ENCODE assay signal across 18 mouse cellular contexts in the genomic region with DNA sequence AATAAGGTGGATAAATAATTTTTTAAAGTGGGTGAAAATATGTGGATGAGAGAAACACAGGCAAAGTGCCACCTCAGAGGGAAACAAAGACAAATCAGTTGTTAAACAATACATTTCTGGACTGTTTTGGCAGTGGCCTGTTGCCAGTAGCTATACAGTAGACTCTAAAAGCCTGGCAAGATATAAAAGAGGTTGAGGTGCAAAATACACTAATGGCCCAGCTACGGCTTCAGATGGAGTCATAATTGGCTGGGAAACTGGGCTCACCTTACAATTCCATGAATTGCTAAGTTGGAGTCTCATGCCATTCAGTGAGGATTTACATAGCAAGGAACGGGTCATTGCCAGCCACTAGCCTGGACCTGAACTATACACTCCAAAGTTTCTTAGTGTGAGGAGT.
DNase-seq lines count a peak whose midpoint lies in the region; ATAC-seq and TF ChIP-seq lines count a peak whose summit lies in the region.
"Had no signal": no experiment of that assay in that cellular context is flagged by ENCODE, and none has a peak within 500 bp of the region (broad histone marks: within the 10 kb centered on the region; RNA-seq: fewer than 3 reads in every experiment).

No protein-coding gene starts in this region.

- TF ChIP-seq POLR2A in brain, embryonic 14.5 days (IDR thresholded peaks at IDR 0.05; ENCODE audit: borderline replicate concordance, extremely low read depth, insufficient read depth, insufficient read length, poor library complexity, severe bottlenecking), result no peak

- no peak overlapping the region for H3K4me3 ChIP-seq in forebrain, embryonic 12.5 days (replicated peaks)
- no peak overlapping the region for H3K4me3 ChIP-seq in forebrain, embryonic 16.5 days (replicated peaks; ENCODE audit: low read length)
- no peak overlapping the region for H3K4me3 ChIP-seq in forebrain, embryonic 14.5 days (ENCODE audit: low read depth, low read length)
- H3K4me3 ChIP-seq in forebrain, embryonic 11.5 days (ENCODE audit: low read depth, low read length), result no peak overlapping the region
- H3K4me3 ChIP-seq in liver, embryonic 11.5 days (ENCODE audit: low read depth, low read length), result no peak overlapping the region
- H3K4me3 ChIP-seq in liver, embryonic 12.5 days, result no peak overlapping the region
- no peak overlapping the region for H3K4me3 ChIP-seq in gastrocnemius, adult 2 months
- H3K4me3 ChIP-seq: embryonic facial prominence, embryonic 13.5 days had no signal

- no peaks in the 10 kb centered on the region for H3K36me3 ChIP-seq in forebrain, embryonic 12.5 days (replicated peaks)
- H3K36me3 ChIP-seq in forebrain, embryonic 16.5 days (ENCODE audit: control insufficient read depth, insufficient read depth), result no peaks in the 10 kb centered on the region
- no peaks in the 10 kb centered on the region for H3K36me3 ChIP-seq in forebrain, embryonic 14.5 days (ENCODE audit: control insufficient read depth, insufficient read depth, low read length)
- no peaks in the 10 kb centered on the region for H3K36me3 ChIP-seq in forebrain, embryonic 11.5 days (ENCODE audit: control insufficient read depth, insufficient read depth, low read length)
- H3K36me3 ChIP-seq in liver, embryonic 11.5 days (ENCODE audit: control insufficient read depth, insufficient read depth, low read length), result no peaks in the 10 kb centered on the region
- no peaks in the 10 kb centered on the region for H3K36me3 ChIP-seq in liver, embryonic 12.5 days
- H3K36me3 ChIP-seq: embryonic facial prominence, embryonic 13.5 days had no signal

- no peaks in the 10 kb centered on the region for H3K9me3 ChIP-seq in forebrain, embryonic 12.5 days
- no peaks in the 10 kb centered on the region for H3K9me3 ChIP-seq in forebrain, embryonic 16.5 days (ENCODE audit: control insufficient read depth, low read length)
- H3K9me3 ChIP-seq in forebrain, embryonic 14.5 days (replicated peaks; ENCODE audit: control insufficient read depth, low read length), result no peaks in the 10 kb centered on the region
- no peaks in the 10 kb centered on the region for H3K9me3 ChIP-seq in forebrain, embryonic 11.5 days (ENCODE audit: control insufficient read depth, low read length)
- H3K9me3 ChIP-seq in liver, embryonic 11.5 days (ENCODE audit: control insufficient read depth, low read length), result no peaks in the 10 kb centered on the region
- H3K9me3 ChIP-seq in liver, embryonic 12.5 days (replicated peaks), result no peaks in the 10 kb centered on the region
- H3K9me3 ChIP-seq: embryonic facial prominence, embryonic 13.5 days had no signal

- intact Hi-C loops in gastrocnemius, adult 2 months (cut with DNase I), result loop anchor here (5.0 kb wide), 1 partner anchor 50 kb away; no protein-coding TSS in a partner anchor

- peaks cover 3% of the 10 kb centered on the region; the same call in 1 of the 2 replicates for H3K4me1 ChIP-seq in forebrain, embryonic 12.5 days
- H3K4me1 ChIP-seq in forebrain, embryonic 16.5 days (replicated peaks; ENCODE audit: control insufficient read depth, insufficient read depth, low read length), result peaks cover 3% of the 10 kb centered on the region
- peaks cover 8% of the 10 kb centered on the region for H3K4me1 ChIP-seq in forebrain, embryonic 14.5 days (ENCODE audit: control insufficient read depth, insufficient read depth, low read length)
- H3K4me1 ChIP-seq in forebrain, embryonic 11.5 days (replicated peaks; ENCODE audit: control insufficient read depth, insufficient read depth, low read length), result no peaks in the 10 kb centered on the region
- no peaks in the 10 kb centered on the region for H3K4me1 ChIP-seq in liver, embryonic 11.5 days (replicated peaks; ENCODE audit: control insufficient read depth, insufficient read depth, low read length)
- peaks cover 5% of the 10 kb centered on the region; the same call in 1 of the 2 replicates for H3K4me1 ChIP-seq in liver, embryonic 12.5 days

- DNase-seq in forebrain, embryonic 14.5 days (ENCODE audit: low spot score), result peak; percentile 86
- no peak for DNase-seq in forebrain, embryonic 11.5 days (ENCODE audit: low spot score)
- peak; percentile 6 for DNase-seq in liver, embryonic 11.5 days (ENCODE audit: low spot score)
- DNase-seq in brain, embryonic 14.5 days (ENCODE audit: low read depth), result peak; percentile 89
- DNase-seq in gastrocnemius, adult 2 months, result no peak
- DNase-seq: adrenal gland, adult 2 months; adrenal gland, postnatal 10 days; adrenal gland, postnatal 25 days; cerebellum, adult 11-12 months; cerebellum, adult 2 months; cerebellum, adult 9-10 months; cerebellum, postnatal 10 days; cerebellum, postnatal 25 days; forebrain, postnatal 0 days had no signal

- WGBS in forebrain, embryonic 12.5 days, result 18% methylated on average over 2 of the region's 2 CpGs
- WGBS in forebrain, embryonic 16.5 days, result 6% methylated on average over 2 of the region's 2 CpGs
- WGBS in forebrain, embryonic 14.5 days, result 9% methylated on average over 2 of the region's 2 CpGs
- WGBS in forebrain, embryonic 11.5 days, result 41% methylated on average over 2 of the region's 2 CpGs
- WGBS in liver, embryonic 11.5 days, result 83% methylated on average over 2 of the region's 2 CpGs
- WGBS in liver, embryonic 12.5 days (ENCODE audit: insufficient replicate concordance), result 71% methylated on average over 2 of the region's 2 CpGs

- H3K27ac ChIP-seq in forebrain, embryonic 12.5 days, result no peak overlapping the region
- H3K27ac ChIP-seq in forebrain, embryonic 16.5 days (ENCODE audit: low read length), result no peak overlapping the region
- H3K27ac ChIP-seq in forebrain, embryonic 14.5 days (ENCODE audit: low read depth, low read length), result no peak overlapping the region
- no peak overlapping the region for H3K27ac ChIP-seq in forebrain, embryonic 11.5 days (ENCODE audit: low read depth, low read length)
- H3K27ac ChIP-seq in liver, embryonic 11.5 days (ENCODE audit: low read depth, low read length), result no peak overlapping the region
- no peak overlapping the region for H3K27ac ChIP-seq in liver, embryonic 12.5 days
- H3K27ac ChIP-seq in gastrocnemius, adult 2 months, result no peak overlapping the region
- H3K27ac ChIP-seq: embryonic facial prominence, embryonic 13.5 days had no signal

- H3K9ac ChIP-seq in forebrain, embryonic 12.5 days, result no peak overlapping the region
- H3K9ac ChIP-seq in forebrain, embryonic 16.5 days (replicated peaks; ENCODE audit: low read depth, low read length), result no peak overlapping the region
- no peak overlapping the region for H3K9ac ChIP-seq in forebrain, embryonic 14.5 days (ENCODE audit: low read length)
- H3K9ac ChIP-seq in forebrain, embryonic 11.5 days (ENCODE audit: low read length), result no peak overlapping the region
- H3K9ac ChIP-seq in liver, embryonic 11.5 days (ENCODE audit: low read depth, low read length), result no peak overlapping the region
- H3K9ac ChIP-seq in liver, embryonic 12.5 days, result no peak overlapping the region
- H3K9ac ChIP-seq: embryonic facial prominence, embryonic 13.5 days; forebrain, postnatal 0 days had no signal

- H3K27me3 ChIP-seq in forebrain, embryonic 12.5 days, result no peaks in the 10 kb centered on the region
- H3K27me3 ChIP-seq in forebrain, embryonic 16.5 days (replicated peaks; ENCODE audit: control insufficient read depth, insufficient read depth, low read length), result no peaks in the 10 kb centered on the region
- H3K27me3 ChIP-seq in forebrain, embryonic 14.5 days (replicated peaks; ENCODE audit: control insufficient read depth, insufficient read depth, low read length), result no peaks in the 10 kb centered on the region
- H3K27me3 ChIP-seq in forebrain, embryonic 11.5 days (ENCODE audit: control insufficient read depth, insufficient read depth, low read length), result no peaks in the 10 kb centered on the region
- H3K27me3 ChIP-seq in liver, embryonic 11.5 days (replicated peaks; ENCODE audit: control insufficient read depth, insufficient read depth, low read length), result no peaks in the 10 kb centered on the region
- no peaks in the 10 kb centered on the region for H3K27me3 ChIP-seq in liver, embryonic 12.5 days (replicated peaks)
- H3K27me3 ChIP-seq: embryonic facial prominence, embryonic 13.5 days had no signal

- no peak for TF ChIP-seq CTCF in brain, embryonic 14.5 days (IDR thresholded peaks at IDR 0.05; ENCODE audit: borderline replicate concordance, extremely low read depth, insufficient read depth, insufficient read length)
- no peak for TF ChIP-seq CTCF in gastrocnemius, adult 2 months (IDR thresholded peaks at IDR 0.05)

- H3K4me2 ChIP-seq in forebrain, embryonic 12.5 days, result no peak overlapping the region
- H3K4me2 ChIP-seq in forebrain, embryonic 16.5 days (ENCODE audit: low read length), result no peak overlapping the region
- no peak overlapping the region for H3K4me2 ChIP-seq in forebrain, embryonic 14.5 days (ENCODE audit: low read length)
- H3K4me2 ChIP-seq in forebrain, embryonic 11.5 days (ENCODE audit: low read depth, low read length, severe bottlenecking), result no peak overlapping the region
- H3K4me2 ChIP-seq in liver, embryonic 11.5 days, result no peak overlapping the region
- no peak overlapping the region for H3K4me2 ChIP-seq in liver, embryonic 12.5 days
- H3K4me2 ChIP-seq: embryonic facial prominence, embryonic 13.5 days had no signal

- peak; percentile 30; the same call in 1 of the 2 replicates for ATAC-seq in forebrain, embryonic 12.5 days (ENCODE audit: low FRiP score)
- no peak for ATAC-seq in forebrain, embryonic 16.5 days
- peak; percentile 66 for ATAC-seq in forebrain, embryonic 14.5 days
- ATAC-seq in forebrain, embryonic 11.5 days (replicated peaks; ENCODE audit: low FRiP score), result no peak; the same call in 1 of the 2 replicates
- ATAC-seq in liver, embryonic 11.5 days (replicated peaks; ENCODE audit: low FRiP score), result no peak
- ATAC-seq in liver, embryonic 12.5 days, result no peak
- ATAC-seq: forebrain, postnatal 0 days had no signal

Comparison
In these comparisons a context has a peak if more than half of its experiments do, and no peak if none do; other contexts are left out.
1. ATAC-seq: peak in forebrain, embryonic 12.5 days (single experiment) and forebrain, embryonic 14.5 days (single experiment); none in forebrain, embryonic 16.5 days (single experiment), forebrain, embryonic 11.5 days (single experiment), liver, embryonic 11.5 days (single experiment) and liver, embryonic 12.5 days (single experiment).
2. DNase-seq: peak in forebrain, embryonic 14.5 days (single experiment), liver, embryonic 11.5 days (single experiment) and brain, embryonic 14.5 days (single experiment); none in forebrain, embryonic 11.5 days (single experiment) and gastrocnemius, adult 2 months (single experiment).